Mouse (Mus musculus) heart, adult 8-10 months (tissue): ENCODE measurements around the gene Clps. TPM values are rescaled to one million over a fixed set of nuclear protein-coding genes. Genes with fewer than 3 reads are reported as not detected.
"Not testable (repeated sequence)": the region's sequence is repeated elsewhere in the genome, so short reads cannot be mapped to it uniquely, and the experiment has no call there.

ENCODE experiments used
- DNase-seq: peaks from one replicate; pipeline ENCODE4 v3.0.0; 2022; ENCODE audit warnings: low spot score
- total RNA-seq, 4 experiments: library from RNA; stranded (reverse); gene quantifications; 2 replicates each; pipeline ENCODE4 v1.2.4; 2022

The Clps gene
- total RNA-seq: not detected

GRCm38 (mm10) chr17:28560598-28560997, at the start of gene Clps:
Gene Clps (minus strand): TSS chr17:28560766.
- no peak for DNase-seq

GRCm38 (mm10) chr17:28609543-28609942, 49.0 kb upstream of the Clps start:
- no peak for DNase-seq

- DNase-seq: no peak
Observed at GRCm38 (mm10) chr17:28601557-28602250, 41.1 kb upstream of the Clps start.

- DNase-seq: no peak
Observed at GRCm38 (mm10) chr17:28600780-28601179, 40.2 kb upstream of the Clps start.

- DNase-seq: no peak
Observed at GRCm38 (mm10) chr17:28593965-28594364, 33.4 kb upstream of the Clps start.

GRCm38 (mm10) chr17:28592998-28593397, 32.4 kb upstream of the Clps start:
- DNase-seq: peak; percentile 39

- DNase-seq: peak; percentile 56
Observed at GRCm38 (mm10) chr17:28591476-28591875, 30.9 kb upstream of the Clps start.

GRCm38 (mm10) chr17:28590596-28590995, 30.0 kb upstream of the Clps start:
- DNase-seq: no peak

- no peak for DNase-seq
Observed at GRCm38 (mm10) chr17:28588591-28588990, 28.0 kb upstream of the Clps start.

GRCm38 (mm10) chr17:28586509-28586908, 25.9 kb upstream of the Clps start:
- DNase-seq: no peak

GRCm38 (mm10) chr17:28581056-28581455, 20.5 kb upstream of the Clps start:
- DNase-seq: no peak

- DNase-seq: no peak
Observed at GRCm38 (mm10) chr17:28580396-28580795, 19.8 kb upstream of the Clps start.

GRCm38 (mm10) chr17:28575244-28576125, 14.9 kb upstream of the Clps start, which contains the start of gene Lhfpl5:
Gene Lhfpl5 (plus strand): TSS chr17:28575641.
- no peak for DNase-seq

- no peak for DNase-seq
Observed at GRCm38 (mm10) chr17:28572941-28573340, 12.4 kb upstream of the Clps start.

GRCm38 (mm10) chr17:28572521-28572920, 12.0 kb upstream of the Clps start:
- no peak for DNase-seq

GRCm38 (mm10) chr17:28571868-28572267, 11.3 kb upstream of the Clps start:
- DNase-seq: no peak

GRCm38 (mm10) chr17:28567541-28567940, 7.0 kb upstream of the Clps start:
- no peak for DNase-seq

GRCm38 (mm10) chr17:28565181-28565580, 4.6 kb upstream of the Clps start:
- no peak for DNase-seq

- no peak for DNase-seq
Observed at GRCm38 (mm10) chr17:28561613-28562012, 1.0 kb upstream of the Clps start.

- DNase-seq: no peak
Observed at GRCm38 (mm10) chr17:28557772-28558171, 2.8 kb downstream of the Clps start.

GRCm38 (mm10) chr17:28556635-28557396, 3.8 kb downstream of the Clps start:
- no peak for DNase-seq

GRCm38 (mm10) chr17:28554021-28554420, 6.5 kb downstream of the Clps start:
- not testable (repeated sequence) for DNase-seq
